Mouse (Mus musculus) common myeloid progenitor, adult 5-6 weeks (primary cell): ENCODE measurements around the gene Gna11. TPM values are rescaled to one million over a fixed set of nuclear protein-coding genes. Genes with fewer than 3 reads are reported as not detected.
A peak's percentile ranks its signal among the peaks of the same experiment; 100 is the strongest.

Experiments
- ATAC-seq: replicated peaks from 2 replicates; pipeline ENCODE4 v1.8.0; 2016; ENCODE audit warnings: low read depth, mild to moderate bottlenecking, moderate TSS enrichment, inconsistent platforms; ENCODE audit not compliant: poor library complexity, severe bottlenecking
- total RNA-seq: library from RNA; stranded (forward); fragments of 200-1000, 187-1606 nt; gene quantifications from 2 replicates; pipeline ENCODE4 v1.2.3, GENCODE M21; 2017

Gna11 gene
- total RNA-seq, 1 experiment from 2014 or later: 5.7 TPM

- no peak for ATAC-seq
These were observed 23.6 kb upstream of the Gna11 start for GRCm38 (mm10) chr10:81568381-81569191.

DNA sequence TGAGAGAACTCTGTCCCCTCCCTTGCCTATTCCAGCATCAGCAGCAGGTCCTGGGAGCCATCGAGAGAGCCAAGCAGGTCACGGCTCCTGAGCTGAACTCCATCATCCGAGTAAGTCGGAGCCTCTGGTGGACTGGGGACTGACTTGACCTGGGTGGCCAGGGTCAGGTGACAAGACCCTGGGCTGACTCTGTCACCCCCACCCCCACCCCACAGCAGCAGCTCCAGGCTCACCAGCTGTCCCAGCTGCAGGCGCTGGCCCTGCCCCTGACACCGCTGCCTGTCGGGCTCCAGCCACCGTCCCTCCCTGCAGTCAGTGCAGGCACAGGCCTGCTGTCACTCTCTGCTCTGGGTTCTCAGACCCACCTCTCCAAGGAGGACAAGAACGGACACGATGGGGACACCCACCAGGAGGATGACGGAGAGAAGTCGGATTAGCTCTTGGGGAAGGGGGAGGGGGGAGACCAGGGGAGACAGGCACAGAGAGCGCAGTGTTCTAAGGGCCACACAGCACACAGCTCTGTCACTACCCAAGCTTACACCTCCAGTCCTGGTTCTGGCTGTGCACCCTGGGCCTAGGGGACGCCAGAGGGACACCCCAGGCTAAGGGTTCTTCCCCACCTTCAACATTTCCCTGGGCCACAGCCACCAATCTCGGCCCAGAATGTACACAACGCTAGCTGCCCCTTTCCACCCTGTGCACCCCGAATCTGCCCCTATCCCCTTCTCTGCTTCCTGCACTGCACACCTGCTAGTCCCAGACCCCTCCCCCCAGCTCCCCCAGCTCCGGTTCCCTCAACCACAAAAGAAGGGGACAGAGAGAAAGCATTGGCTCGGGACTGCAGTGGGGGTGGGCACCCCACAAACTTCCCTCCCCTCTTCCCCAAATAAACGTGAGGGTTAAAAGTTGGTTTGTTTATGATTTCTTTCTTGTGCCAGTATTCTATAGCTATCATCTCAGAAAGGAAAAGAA is 20.6 kb upstream of the Gna11 start:
- ATAC-seq: no peak

DNA sequence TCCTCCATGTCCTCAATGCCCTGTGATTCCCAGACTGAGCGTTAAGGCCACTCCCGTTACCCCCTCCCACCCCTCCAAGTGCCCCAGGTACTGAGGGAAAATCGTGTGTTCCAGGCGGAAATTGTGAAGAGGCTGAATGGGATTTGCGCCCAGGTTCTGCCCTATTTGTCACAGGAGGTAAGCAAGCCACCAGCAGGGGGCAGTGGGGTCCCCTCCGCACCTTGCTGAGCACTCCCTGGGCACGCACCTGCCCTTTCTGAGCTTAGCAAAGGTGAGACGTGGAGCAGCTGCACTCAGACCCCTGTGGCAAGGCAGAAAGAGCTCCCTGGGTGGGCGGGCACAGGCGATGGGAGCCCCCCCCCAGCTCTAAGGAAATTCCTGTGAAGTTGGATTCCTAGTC is 19.7 kb upstream of the Gna11 start:
- ATAC-seq: no peak

DNA sequence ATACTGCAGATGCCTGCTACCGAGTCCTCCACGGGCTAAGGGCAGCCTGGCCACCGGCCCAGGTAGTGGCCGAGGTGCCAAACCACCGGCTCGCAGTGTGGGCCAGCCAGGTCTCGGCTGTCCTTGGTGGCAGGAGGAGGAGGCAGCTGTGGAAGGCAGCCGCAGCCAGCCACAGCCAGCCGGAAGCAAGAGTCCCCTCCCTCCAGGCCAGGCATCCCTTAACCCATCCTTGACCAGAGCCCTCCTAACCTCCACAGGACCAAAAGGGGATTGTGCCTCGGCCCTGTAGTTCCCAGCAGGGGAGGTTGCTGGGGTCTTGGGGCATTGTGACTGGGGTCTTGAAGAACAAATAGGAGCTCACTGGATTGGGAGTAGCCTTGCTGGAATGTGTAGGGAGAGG is 19.2 kb upstream of the Gna11 start:
- no peak for ATAC-seq

DNA sequence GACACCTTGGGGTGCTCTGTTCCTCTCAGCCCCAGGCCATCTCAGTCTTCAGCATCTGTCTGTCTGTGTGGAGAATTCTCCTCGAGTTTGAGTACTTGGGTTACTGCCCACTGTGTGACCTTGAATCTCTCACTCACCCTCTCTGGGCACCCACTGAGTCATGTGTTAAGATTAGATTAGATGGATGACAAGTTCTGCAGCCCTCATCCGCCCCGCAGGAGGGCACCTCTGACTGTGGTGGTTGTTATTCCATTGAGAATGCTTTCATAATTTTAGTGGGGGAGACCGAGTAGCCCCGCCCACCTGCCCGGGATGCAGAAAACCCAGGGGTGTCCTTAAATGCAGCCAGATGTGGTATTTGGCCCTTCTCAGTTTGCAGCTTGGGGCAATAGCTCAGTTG is 18.5 kb upstream of the Gna11 start:
- ATAC-seq: no peak

DNA sequence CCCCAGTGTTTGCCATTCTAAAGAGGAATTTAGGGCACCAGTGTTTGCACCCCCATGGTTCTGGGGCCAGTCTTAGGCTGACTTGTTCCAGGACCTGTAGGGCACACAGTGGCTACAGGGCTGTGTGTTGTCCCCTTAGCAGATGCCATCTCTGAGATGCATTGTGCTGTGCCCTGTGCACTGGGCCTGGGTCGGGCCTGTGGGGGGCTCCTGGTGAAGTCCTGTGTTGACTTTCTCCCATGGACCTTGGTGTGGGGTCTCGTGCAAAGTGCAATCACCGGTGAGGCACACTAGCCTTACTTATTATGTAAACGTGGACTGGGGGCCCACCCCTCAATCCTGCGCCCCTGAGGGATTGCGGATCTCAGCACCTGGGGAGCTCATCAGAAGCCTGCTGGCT is 17.4 kb upstream of the Gna11 start:
- no peak for ATAC-seq

- peak; percentile 61 for ATAC-seq
These were observed 15.9 kb upstream of the Gna11 start for GRCm38 (mm10) chr10:81560719-81561459.

- ATAC-seq: peak; percentile 51
These were observed 14.9 kb upstream of the Gna11 start for GRCm38 (mm10) chr10:81559627-81560539.

GRCm38 (mm10) chr10:81559163-81559626 is 14.2 kb upstream of the Gna11 start, which contains the start of gene Aes:
Aes (plus strand) TSS chr10:81559488.
- no peak; the same call in 1 of the 2 replicates for ATAC-seq

GRCm38 (mm10) chr10:81557491-81557890 is 12.5 kb upstream of the Gna11 start:
- no peak for ATAC-seq

DNA sequence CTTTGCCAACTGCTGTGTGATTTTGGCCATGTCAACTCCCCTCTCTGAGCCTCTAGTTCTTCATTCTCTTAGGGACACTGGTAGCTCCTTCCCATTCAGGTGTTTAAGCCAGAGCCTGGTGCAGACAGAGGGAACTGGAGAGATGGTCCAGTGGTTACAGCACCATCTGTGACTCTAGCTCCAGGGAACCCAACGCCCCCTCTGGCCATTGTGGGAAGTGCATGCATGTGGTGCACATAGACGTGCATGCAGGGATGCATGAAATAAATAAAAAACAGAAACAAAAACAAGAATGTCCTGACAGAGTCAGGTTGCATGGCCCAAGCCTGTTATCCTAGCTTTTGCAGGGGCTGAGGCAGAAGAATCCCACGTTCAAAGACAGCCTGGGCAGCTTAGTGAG is 11.3 kb upstream of the Gna11 start:
- ATAC-seq: no peak

DNA sequence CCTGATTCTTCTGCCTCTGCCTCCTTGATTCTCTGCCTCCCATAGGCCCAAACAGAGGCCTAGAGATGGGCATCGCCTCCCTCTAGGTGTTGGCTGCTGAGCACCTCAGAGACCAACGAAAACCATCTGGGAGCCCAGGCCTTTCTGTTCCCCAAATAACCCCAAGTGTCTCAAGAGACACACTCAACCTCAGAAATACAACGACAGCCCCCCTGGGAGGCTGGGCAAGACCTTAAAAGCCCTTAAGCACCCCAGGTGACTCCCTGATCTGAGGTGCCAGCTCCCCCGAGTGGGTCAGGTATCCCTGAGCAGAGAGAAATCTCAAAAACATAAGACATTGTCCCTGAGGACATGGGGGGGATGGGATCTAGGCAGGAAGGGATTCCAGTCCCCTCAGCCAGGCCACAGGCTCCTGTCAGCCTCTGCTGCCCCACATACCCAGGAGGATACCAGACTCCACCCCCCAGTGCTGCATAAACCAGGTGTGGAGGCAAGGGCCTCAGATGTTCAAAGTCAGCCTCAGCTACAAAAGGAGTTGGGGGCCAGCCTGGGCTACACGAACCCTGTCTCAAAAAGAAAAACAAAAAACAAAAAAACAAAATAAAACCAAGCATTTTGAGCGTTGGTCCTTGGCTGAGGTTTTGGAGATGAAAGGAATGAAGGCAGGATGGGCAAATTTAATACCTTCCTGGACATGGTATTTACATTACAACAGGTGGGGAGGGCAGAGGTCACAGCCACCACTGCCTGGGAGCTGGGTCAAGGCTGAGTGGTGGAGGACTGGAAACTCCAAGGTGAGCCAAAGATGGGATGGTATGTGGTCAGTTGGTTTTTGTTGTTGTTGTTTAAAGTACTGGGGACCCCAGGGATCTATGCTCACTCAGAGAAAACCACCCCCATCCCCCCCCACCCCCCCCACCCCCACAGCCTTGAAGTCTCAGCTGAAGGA is 9.1 kb upstream of the Gna11 start:
- no peak for ATAC-seq

DNA sequence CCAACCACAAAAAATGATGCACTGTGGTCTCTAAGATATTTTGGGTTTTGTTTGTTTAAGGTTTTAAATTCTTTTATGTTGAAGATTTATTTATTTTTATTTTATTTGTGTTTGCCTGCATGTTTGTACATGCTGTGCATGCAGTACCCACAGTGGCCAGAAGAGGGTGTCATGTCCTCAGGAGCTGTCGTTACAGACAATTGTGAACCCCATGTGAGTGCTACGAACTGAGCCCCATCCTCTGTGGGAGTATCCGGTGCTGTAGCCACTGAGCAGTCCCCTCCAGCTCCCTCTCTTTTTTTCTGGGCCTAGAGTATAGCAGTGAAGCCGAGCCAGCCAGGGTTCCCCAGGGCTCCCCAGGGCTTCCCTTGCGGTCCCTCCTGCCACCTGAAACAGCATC is 8.2 kb upstream of the Gna11 start:
- ATAC-seq: no peak

DNA sequence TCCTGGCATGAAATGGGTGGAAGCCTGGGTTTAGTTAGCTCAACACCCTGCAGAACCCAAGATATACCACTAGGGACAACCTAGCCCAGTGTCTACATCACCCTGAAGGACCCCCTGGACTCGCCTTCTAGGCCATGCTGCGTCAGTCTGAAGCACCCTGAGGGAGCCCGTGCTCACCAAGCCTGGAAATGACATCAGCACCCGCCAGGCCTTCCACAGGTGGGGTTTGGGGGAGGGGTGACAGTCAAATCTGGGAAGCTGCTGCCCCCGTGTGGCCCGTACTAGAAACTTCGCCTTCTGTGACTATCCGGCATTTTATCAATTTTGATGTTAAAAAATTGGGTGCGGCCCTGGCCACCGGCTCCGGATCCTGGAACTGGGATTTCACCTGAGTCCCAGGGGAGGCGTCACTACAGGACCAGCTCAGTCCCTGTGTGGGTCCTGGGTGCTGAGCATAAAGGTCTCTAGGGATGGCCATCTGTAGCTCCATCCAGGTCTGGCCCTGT is 6.7 kb upstream of the Gna11 start:
- ATAC-seq: peak; percentile 79

DNA sequence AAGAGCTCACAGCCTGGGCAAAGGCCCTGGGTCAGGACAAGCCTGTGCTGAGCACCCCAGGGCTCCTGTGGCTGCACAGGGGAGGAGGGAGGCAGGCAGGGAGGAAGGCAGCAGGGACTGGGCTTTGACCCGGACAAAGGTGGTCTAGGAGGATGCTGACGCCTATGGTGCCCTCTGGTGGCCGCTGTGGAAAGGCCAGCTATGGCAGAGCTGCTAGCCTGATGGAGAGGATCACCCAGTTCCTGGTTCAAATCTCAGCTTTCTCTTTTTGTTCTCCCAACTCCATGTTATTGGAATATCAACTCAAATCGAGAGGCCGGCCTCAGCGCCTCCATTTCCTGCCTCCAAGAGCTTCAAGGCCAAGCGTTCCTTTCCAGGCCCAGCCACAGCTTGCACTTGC is 5.3 kb upstream of the Gna11 start:
- peak; percentile 51 for ATAC-seq

DNA sequence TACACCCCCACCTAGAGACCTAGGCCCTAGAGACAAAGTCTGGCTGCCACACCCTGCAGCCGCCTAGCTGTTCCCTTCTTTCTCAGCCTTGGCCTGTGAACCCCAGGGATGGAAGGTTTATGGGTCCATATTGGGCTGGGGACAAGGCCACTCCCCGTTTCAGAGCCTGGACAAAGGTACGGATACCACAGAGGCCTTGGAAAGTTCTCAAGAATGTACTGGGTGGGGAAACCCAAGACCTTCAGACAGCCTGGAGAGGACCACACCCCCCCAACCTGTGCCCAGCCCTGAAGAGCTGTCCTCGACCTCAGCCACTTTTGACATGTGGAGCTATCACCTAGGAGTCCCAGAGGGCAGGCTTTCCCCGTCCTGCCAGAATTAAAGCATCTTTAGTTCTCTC is 4.0 kb upstream of the Gna11 start:
- ATAC-seq: no peak

- ATAC-seq: no peak
These were observed 2.0 kb upstream of the Gna11 start for GRCm38 (mm10) chr10:81546788-81547571.
